Mouse (Mus musculus) hindbrain, embryonic 14.5 days (tissue): ENCODE results near the gene Casc3. TPM values are rescaled to one million over a fixed set of nuclear protein-coding genes. Genes with fewer than 3 reads are reported as not detected.
A peak's percentile ranks its signal among the peaks of the same experiment; 100 is the strongest.

Source experiments
- ATAC-seq: fragments of 200-750 bp; cut with Nextera tagmentation; 2 replicates; pipeline ENCODE4 v1.8.0; 2017; ENCODE audit warnings: moderate number of reproducible peaks, mild to moderate bottlenecking, moderate TSS enrichment, moderate library complexity; ENCODE audit not compliant: low FRiP score
- DNase-seq: peaks from one replicate; pipeline ENCODE4 v3.0.0-alpha.2; 2015; ENCODE audit warnings: low spot score
- H3K27ac ChIP-seq: fragments of 300-500 bp; sonication (generic); 2 replicates; pipeline ENCODE4 v1.5.1; 2014; ENCODE audit warnings: mild to moderate bottlenecking, moderate library complexity
- H3K27me3 ChIP-seq: fragments of 300-500 bp; sonication (generic); 2 replicates; pipeline ENCODE4 v1.6.1; 2014; ENCODE audit warnings: mild to moderate bottlenecking, low read length, mixed read lengths; ENCODE audit not compliant: control insufficient read depth, insufficient read depth
- H3K36me3 ChIP-seq: fragments of 300-500 bp; sonication (generic); replicated peaks from 2 replicates; pipeline ENCODE4 v1.6.1; 2014; ENCODE audit not compliant: control insufficient read depth, insufficient read depth
- H3K4me1 ChIP-seq: fragments of 300-500 bp; sonication (generic); replicated peaks from 2 replicates; pipeline ENCODE4 v1.6.1; 2014; ENCODE audit warnings: antibody characterized with exemption, low read length, mixed read lengths; ENCODE audit not compliant: control insufficient read depth, insufficient read depth
- H3K4me2 ChIP-seq: fragments of 300-500 bp; sonication (generic); replicated peaks from 2 replicates; pipeline ENCODE4 v1.6.1; 2014; ENCODE audit warnings: mild to moderate bottlenecking, moderate library complexity
- H3K4me3 ChIP-seq: fragments of 300-500 bp; sonication (generic); replicated peaks from 2 replicates; pipeline ENCODE4 v1.5.1; 2014; ENCODE audit warnings: mild to moderate bottlenecking, low read length
- H3K9ac ChIP-seq: fragments of 300-500 bp; sonication (generic); 2 replicates; pipeline ENCODE4 v1.6.1; 2014
- H3K9me3 ChIP-seq: fragments of 300-500 bp; sonication (generic); 2 replicates; pipeline ENCODE4 v1.6.1; 2016; ENCODE audit warnings: low read length; ENCODE audit not compliant: control insufficient read depth
- WGBS: fragments of 180-500 bp; shearing (Covaris S2); extraction: QIAGEN DNeasy Blood & Tissue Kit; methylation state at CpG from one replicate; pipeline ENCODE4 v1.1.7; 2014; 5-methylcytosine and 5-hydroxymethylcytosine counted together
- polyA plus RNA-seq: library from polyadenylated mRNA; unstranded; fragments of >200 nt; fragmentation: Nextera tagmentation; extraction: Ambion mirVana; gene quantifications from 2 replicates; pipeline ENCODE4 v1.2.1, GENCODE M21; 2014

Gene Casc3
- polyA plus RNA-seq, 1 experiment from 2014 or later = 49.3 TPM

GRCm38 (mm10) chr11:98837231-98837704, 32.6 kb downstream of the Casc3 start:
- ATAC-seq (peak; percentile 57), DNase-seq (no peak)
- no peaks in the 10 kb centered on the region for H3K9me3 ChIP-seq
- peaks cover 23% of the 10 kb centered on the region for H3K4me1 ChIP-seq
- under 1% methylated on average over 22 of the region's 29 CpGs for WGBS
- no peaks in the 10 kb centered on the region; the same call in 1 of the 2 replicates for H3K27me3 ChIP-seq
- peaks cover 27% of the 10 kb centered on the region for H3K36me3 ChIP-seq
- H3K9ac ChIP-seq = peak overlapping the region; percentile 76
- H3K4me2 ChIP-seq = peak overlapping the region; percentile 97
- H3K4me3 ChIP-seq = peak overlapping the region; percentile 82
- H3K27ac ChIP-seq = peak overlapping the region; percentile 65; the same call in 1 of the 2 replicates

GRCm38 (mm10) chr11:98837917-98838316, 33.2 kb downstream of the Casc3 start:
- Histone ChIP-seq H3K4me3 (peak overlapping the region; percentile 82), H3K9ac (peak overlapping the region; percentile 76), H3K4me2 (peak overlapping the region; percentile 97), H3K36me3 (peaks cover 21% of the 10 kb centered on the region), H3K9me3 (no peaks in the 10 kb centered on the region), H3K27ac (no peak overlapping the region), H3K4me1 (peaks cover 23% of the 10 kb centered on the region), H3K27me3 (no peaks in the 10 kb centered on the region; the same call in 1 of the 2 replicates)
- ATAC-seq (no peak), DNase-seq (no peak)
- WGBS = 50% methylated on average over 11 of the region's 11 CpGs

GRCm38 (mm10) chr11:98838512-98838911, 33.8 kb downstream of the Casc3 start:
- WGBS = 63% methylated on average over 9 of the region's 9 CpGs
- H3K36me3 ChIP-seq = peaks cover 15% of the 10 kb centered on the region
- no peak overlapping the region for H3K9ac ChIP-seq
- peak overlapping the region; percentile 97 for H3K4me2 ChIP-seq
- no peak for DNase-seq
- H3K27ac ChIP-seq = no peak overlapping the region
- 0 out of 2 replicates have a peak overlapping the region, but pooled peaks have one; percentile 82 for H3K4me3 ChIP-seq
- H3K4me1 ChIP-seq = peaks cover 23% of the 10 kb centered on the region
- ATAC-seq = no peak
- H3K27me3 ChIP-seq = no peaks in the 10 kb centered on the region; the same call in 1 of the 2 replicates
- no peaks in the 10 kb centered on the region for H3K9me3 ChIP-seq

GRCm38 (mm10) chr11:98839402-98839801, 34.7 kb downstream of the Casc3 start:
- Histone ChIP-seq H3K36me3 (peaks cover 6% of the 10 kb centered on the region), H3K9ac (no peak overlapping the region), H3K27me3 (no peaks in the 10 kb centered on the region; the same call in 1 of the 2 replicates), H3K4me3 (no peak overlapping the region), H3K4me1 (peaks cover 23% of the 10 kb centered on the region), H3K4me2 (no peak overlapping the region), H3K9me3 (no peaks in the 10 kb centered on the region), H3K27ac (no peak overlapping the region)
- no peak for ATAC-seq
- no peak for DNase-seq
- 50% methylated on average over 6 of the region's 6 CpGs for WGBS

GRCm38 (mm10) chr11:98839897-98840296, 35.2 kb downstream of the Casc3 start:
- Histone ChIP-seq H3K27ac (no peak overlapping the region), H3K4me3 (no peak overlapping the region), H3K4me1 (peaks cover 23% of the 10 kb centered on the region), H3K9me3 (no peaks in the 10 kb centered on the region), H3K36me3 (0 out of 2 replicates have a peak, but pooled peaks cover 1% of the 10 kb centered on the region), H3K4me2 (no peak overlapping the region), H3K9ac (no peak overlapping the region), H3K27me3 (no peaks in the 10 kb centered on the region; the same call in 1 of the 2 replicates)
- DNase-seq (no peak), ATAC-seq (no peak)
- 69% methylated on average over 10 of the region's 10 CpGs for WGBS

- 53% methylated on average over 13 of the region's 13 CpGs for whole genome bisulfite sequencing
- Histone ChIP-seq H3K36me3 (peaks cover 7% of the 10 kb centered on the region), H3K27me3 (no peaks in the 10 kb centered on the region), H3K4me2 (no peak overlapping the region), H3K4me3 (no peak overlapping the region), H3K9ac (no peak overlapping the region), H3K9me3 (no peaks in the 10 kb centered on the region), H3K27ac (no peak overlapping the region), H3K4me1 (peaks cover 16% of the 10 kb centered on the region)
- no peak for ATAC-seq
- no peak for DNase-seq
Measured at GRCm38 (mm10) chr11:98846016-98846415, 41.3 kb downstream of the Casc3 start.

- Histone ChIP-seq H3K27ac (no peak overlapping the region), H3K9ac (no peak overlapping the region), H3K9me3 (no peaks in the 10 kb centered on the region), H3K36me3 (peaks cover 10% of the 10 kb centered on the region), H3K4me1 (peaks cover 16% of the 10 kb centered on the region), H3K27me3 (no peaks in the 10 kb centered on the region), H3K4me2 (no peak overlapping the region), H3K4me3 (no peak overlapping the region)
- ATAC-seq (no peak), DNase-seq (no peak)
- 72% methylated on average over 19 of the region's 19 CpGs for WGBS
Measured at GRCm38 (mm10) chr11:98846865-98847604, 42.3 kb downstream of the Casc3 start.

GRCm38 (mm10) chr11:98849196-98849894, 44.6 kb downstream of the Casc3 start:
- H3K4me1 ChIP-seq = peaks cover 16% of the 10 kb centered on the region
- no peak overlapping the region for H3K4me3 ChIP-seq
- H3K27me3 ChIP-seq = no peaks in the 10 kb centered on the region
- H3K9ac ChIP-seq = no peak overlapping the region
- H3K27ac ChIP-seq = no peak overlapping the region
- peaks cover 10% of the 10 kb centered on the region for H3K36me3 ChIP-seq
- H3K4me2 ChIP-seq = peak overlapping the region; percentile 48
- H3K9me3 ChIP-seq = no peaks in the 10 kb centered on the region
- WGBS = 6% methylated on average over 19 of the region's 19 CpGs
- DNase-seq = no peak
- ATAC-seq = peak; percentile 28; the same call in 1 of the 2 replicates
